Mouse (Mus musculus): ENCODE measurements around the gene Krt42. TPM values are rescaled to one million over a fixed set of nuclear protein-coding genes. Genes with fewer than 3 reads are reported as not detected.

Gene Krt42
- not detected for polyA plus RNA-seq (2017; shearing (Covaris generic))

DNA sequence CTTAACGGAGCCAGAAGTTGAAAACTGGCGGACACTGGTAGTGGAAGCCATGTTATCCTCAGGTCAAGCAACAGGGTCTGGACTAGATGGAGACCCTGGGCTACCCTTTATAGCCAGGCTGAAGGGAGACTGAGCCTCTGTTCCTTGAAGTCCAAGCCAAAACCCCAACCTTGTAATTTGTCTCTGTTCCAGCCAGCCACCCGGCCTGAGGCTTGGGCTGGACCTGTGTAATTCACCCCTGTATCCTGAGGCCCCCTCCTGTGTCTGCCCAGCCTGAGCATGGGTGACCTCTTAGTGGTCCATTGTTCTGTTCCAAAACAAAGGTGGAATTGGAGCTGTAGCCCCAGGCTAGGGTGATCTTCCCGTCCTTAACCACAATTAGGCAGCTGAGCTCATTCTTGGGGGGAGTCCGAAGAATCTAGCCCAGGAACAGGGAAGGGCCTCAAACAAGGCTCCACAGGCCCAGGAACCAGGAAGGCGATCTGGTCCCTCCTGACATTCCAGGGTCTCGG lies at the start of gene Krt42:
Gene Krt42, minus strand, starts transcription at position 51 of the 512 bp plus-strand sequence.

DNA sequence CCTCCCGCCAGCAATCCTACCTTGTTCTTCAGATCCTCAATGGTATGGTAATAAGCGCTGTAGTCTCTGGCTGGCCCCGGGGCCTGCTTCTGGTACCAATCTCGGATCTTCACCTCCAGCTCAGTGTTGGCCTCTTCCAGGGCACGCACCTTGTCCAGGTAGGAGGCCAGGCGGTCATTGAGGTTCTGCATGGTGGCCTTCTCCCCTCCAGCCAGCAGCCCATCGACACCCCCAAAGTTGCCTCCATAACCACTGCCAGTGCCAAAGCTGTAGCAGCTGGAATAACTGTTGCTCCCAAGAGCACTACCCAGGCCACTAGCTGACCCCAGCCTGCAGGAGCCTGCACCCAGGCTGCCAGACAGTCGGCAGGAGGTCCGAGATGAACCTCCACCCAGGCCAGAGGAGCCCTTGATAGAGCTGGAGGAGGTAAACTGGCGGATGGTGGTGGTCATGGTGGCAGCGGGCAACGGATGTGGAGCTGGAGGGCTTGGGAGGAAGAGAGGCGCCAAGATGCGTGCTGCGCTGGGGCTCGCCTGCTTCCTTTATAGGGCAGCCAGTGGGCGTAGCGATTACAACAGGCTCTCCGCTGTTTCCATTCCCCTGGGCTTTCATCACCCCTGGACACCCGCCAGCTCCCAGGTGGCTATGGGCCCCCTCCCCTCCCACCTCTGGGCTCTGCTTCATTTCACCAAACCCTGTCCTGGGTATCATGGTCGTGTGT lies 9.0 kb downstream of the Krt42 start, which contains the start of gene Krt17:
Gene Krt17, minus strand, starts transcription at position 516 of the 721 bp plus-strand sequence.

DNA sequence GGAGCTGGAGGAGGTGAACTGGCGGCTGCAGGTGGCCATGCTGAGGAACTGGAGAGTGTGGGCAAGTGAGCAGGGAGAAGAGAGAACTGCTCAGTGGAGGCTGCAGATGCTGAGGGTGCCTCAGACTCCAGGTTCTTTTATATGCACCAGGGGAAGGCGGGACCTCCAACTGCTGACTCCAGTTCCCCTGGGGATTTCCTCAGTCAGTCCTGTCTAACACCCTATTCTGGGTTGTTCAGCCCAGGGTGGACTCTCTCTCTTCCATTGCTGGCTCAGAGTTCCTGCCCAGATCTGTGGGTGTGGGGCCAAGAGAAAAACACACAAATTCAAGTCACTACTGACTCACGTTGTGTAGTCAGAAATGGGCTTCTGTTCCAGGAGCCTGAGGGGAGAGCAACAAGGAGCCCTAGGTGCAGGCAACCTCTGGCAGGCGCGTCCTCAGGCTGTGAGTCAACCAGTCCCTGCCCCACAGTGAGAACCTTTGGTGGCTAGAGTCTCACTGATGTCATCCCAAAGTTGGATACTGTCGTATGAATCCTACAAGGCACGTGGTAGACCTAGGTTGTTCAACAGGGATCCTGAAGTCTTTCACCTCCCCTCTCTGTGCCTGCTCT lies 20.7 kb downstream of the Krt42 start, which contains the start of gene Krt16:
Gene Krt16, minus strand, starts transcription at position 51 of the 614 bp plus-strand sequence.

Other genes with a start within 250 kb of the Krt42 start
- gene Krt33b, start 240.0 kb downstream of the Krt42 start, polyA plus RNA-seq (2017; shearing (Covaris generic)) = not detected
- not detected for gene Krt34, start 228.3 kb downstream of the Krt42 start, polyA plus RNA-seq (2017; shearing (Covaris generic))
- gene Krt31, start 219.3 kb downstream of the Krt42 start, polyA plus RNA-seq (2017; shearing (Covaris generic)) = not detected
- gene Krt32, start 181.6 kb downstream of the Krt42 start, polyA plus RNA-seq (2017; shearing (Covaris generic)) = not detected
- gene Krt35, start 173.6 kb downstream of the Krt42 start, polyA plus RNA-seq (2017; shearing (Covaris generic)) = not detected
- not detected for gene Krt36, start 164.2 kb downstream of the Krt42 start, polyA plus RNA-seq (2017; shearing (Covaris generic))
- gene Krt13, start 148.3 kb downstream of the Krt42 start, polyA plus RNA-seq (2017; shearing (Covaris generic)) = not detected
- not detected for gene Krt15, start 133.9 kb downstream of the Krt42 start, polyA plus RNA-seq (2017; shearing (Covaris generic))
- gene Krt19, start 121.2 kb downstream of the Krt42 start, polyA plus RNA-seq (2017; shearing (Covaris generic)) = not detected
- not detected for gene Krt9, start 76.6 kb downstream of the Krt42 start, polyA plus RNA-seq (2017; shearing (Covaris generic))
- gene Krt14, start 62.3 kb downstream of the Krt42 start, polyA plus RNA-seq (2017; shearing (Covaris generic)) = not detected
- gene Krt16, start 21.0 kb downstream of the Krt42 start, polyA plus RNA-seq (2017; shearing (Covaris generic)) = not detected
- gene Krt17, start 8.8 kb downstream of the Krt42 start, polyA plus RNA-seq (2017; shearing (Covaris generic)) = 3.5 TPM
- gene Eif1, start 50.0 kb upstream of the Krt42 start, polyA plus RNA-seq (2017; shearing (Covaris generic)) = 2,843 TPM
- gene Gast, start 64.5 kb upstream of the Krt42 start, polyA plus RNA-seq (2017; shearing (Covaris generic)) = not detected
- 5.4 TPM for gene Hap1, start 86.3 kb upstream of the Krt42 start, polyA plus RNA-seq (2017; shearing (Covaris generic))
- gene Jup, start 127.9 kb upstream of the Krt42 start, polyA plus RNA-seq (2017; shearing (Covaris generic)) = 2.9 TPM
- not detected for gene P3h4, start 145.0 kb upstream of the Krt42 start, polyA plus RNA-seq (2017; shearing (Covaris generic))
- gene Fkbp10, start 145.8 kb upstream of the Krt42 start, polyA plus RNA-seq (2017; shearing (Covaris generic)) = not detected
- 165 TPM for gene Nt5c3b, start 171.9 kb upstream of the Krt42 start, polyA plus RNA-seq (2017; shearing (Covaris generic))
- 0.99 TPM for gene Klhl10, start 172.0 kb upstream of the Krt42 start, polyA plus RNA-seq (2017; shearing (Covaris generic))
- 4.2 TPM for gene Klhl11, start 202.9 kb upstream of the Krt42 start, polyA plus RNA-seq (2017; shearing (Covaris generic))